Mouse (Mus musculus) forebrain, embryonic 13.5 days (tissue): ENCODE measurements around the gene Cacna1b. TPM values are rescaled to one million over a fixed set of nuclear protein-coding genes. Genes with fewer than 3 reads are reported as not detected.
A peak's percentile ranks its signal among the peaks of the same experiment; 100 is the strongest.

ENCODE experiments used
- ATAC-seq: fragments of 200-750 bp; cut with Nextera tagmentation; 2 replicates; pipeline ENCODE4 v1.8.0; 2017
- H3K27ac ChIP-seq: fragments of 300-500 bp; sonication (generic); 2 replicates; pipeline ENCODE4 v1.5.1; 2015; ENCODE audit warnings: inconsistent platforms, mild to moderate bottlenecking, moderate library complexity
- H3K27me3 ChIP-seq: fragments of 300-500 bp; sonication (generic); 2 replicates; pipeline ENCODE4 v1.6.1; 2015; ENCODE audit warnings: mild to moderate bottlenecking, inconsistent platforms
- H3K36me3 ChIP-seq: fragments of 300-500 bp; sonication (generic); 2 replicates; pipeline ENCODE4 v1.6.1; 2015; ENCODE audit warnings: mild to moderate bottlenecking, inconsistent platforms; ENCODE audit not compliant: poor library complexity, severe bottlenecking
- H3K4me1 ChIP-seq: fragments of 300-500 bp; sonication (generic); 2 replicates; pipeline ENCODE4 v1.6.1; 2015; ENCODE audit warnings: inconsistent platforms
- H3K4me2 ChIP-seq: fragments of 300-500 bp; sonication (generic); 2 replicates; pipeline ENCODE4 v1.6.1; 2015; ENCODE audit warnings: inconsistent platforms, mild to moderate bottlenecking, moderate library complexity
- H3K4me3 ChIP-seq: fragments of 300-500 bp; sonication (generic); 2 replicates; pipeline ENCODE4 v1.5.1; 2015; ENCODE audit warnings: mild to moderate bottlenecking, inconsistent platforms
- H3K9ac ChIP-seq: fragments of 300-500 bp; sonication (generic); 2 replicates; pipeline ENCODE4 v1.6.1; 2015; ENCODE audit warnings: mild to moderate bottlenecking, inconsistent platforms
- H3K9me3 ChIP-seq: fragments of 300-500 bp; sonication (generic); replicated peaks from 2 replicates; pipeline ENCODE4 v1.6.1; 2016; ENCODE audit warnings: inconsistent platforms
- WGBS: fragments of 180-500 bp; shearing (Covaris S2); methylation state at CpG from one replicate; pipeline ENCODE4 v1.1.7; 2015; 5-methylcytosine and 5-hydroxymethylcytosine counted together
- polyA plus RNA-seq: library from polyadenylated mRNA; unstranded; fragments of >200 nt; fragmentation: Nextera tagmentation; extraction: Ambion mirVana; gene quantifications from 2 replicates; pipeline ENCODE4 v1.2.1, GENCODE M21; 2015

Cacna1b gene
- polyA plus RNA-seq, 1 experiment from 2014 or later: 5.6 TPM

DNA sequence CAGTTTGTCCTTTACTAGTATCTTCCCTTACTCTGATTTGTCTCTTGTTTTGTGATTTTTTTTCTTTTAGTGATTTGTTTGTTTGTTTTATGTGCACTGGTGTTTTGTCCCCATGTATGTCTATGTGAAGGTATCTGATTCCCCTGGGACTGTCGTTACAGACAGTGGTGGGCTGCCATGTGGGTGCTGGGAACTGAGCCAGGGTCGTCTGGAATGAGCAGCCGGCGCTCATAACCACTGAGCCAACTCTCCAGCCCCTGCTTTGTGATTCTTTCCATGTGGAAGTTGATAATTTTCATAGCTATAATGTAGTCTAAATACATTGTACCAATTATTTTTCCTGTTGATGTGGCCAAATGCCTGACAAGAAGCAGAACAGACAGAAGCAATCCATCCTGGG lies 7.9 kb upstream of the Cacna1b start:
- no peaks in the 10 kb centered on the region for H3K9me3 ChIP-seq
- no peak overlapping the region for H3K4me2 ChIP-seq
- H3K27me3 ChIP-seq: peaks cover 4% of the 10 kb centered on the region; the same call in 1 of the 2 replicates
- H3K27ac ChIP-seq: no peak overlapping the region
- no peak overlapping the region for H3K4me3 ChIP-seq
- H3K36me3 ChIP-seq: no peaks in the 10 kb centered on the region
- no peak for ATAC-seq
- H3K4me1 ChIP-seq: no peaks in the 10 kb centered on the region
- no peak overlapping the region for H3K9ac ChIP-seq
- 68% methylated on average over 4 of the region's 4 CpGs for WGBS

GRCm38 (mm10) chr2:24762446-24762960 lies 449 bp downstream of the Cacna1b start:
- H3K9ac ChIP-seq: peak overlapping the region; percentile 76
- 1% methylated on average over 48 of the region's 52 CpGs for WGBS
- H3K36me3 ChIP-seq: no peaks in the 10 kb centered on the region
- H3K4me2 ChIP-seq: peak overlapping the region; percentile 98
- H3K27me3 ChIP-seq: peaks cover 22% of the 10 kb centered on the region
- H3K27ac ChIP-seq: peak overlapping the region; percentile 68
- peak; percentile 60 for ATAC-seq
- H3K9me3 ChIP-seq: no peaks in the 10 kb centered on the region
- peak overlapping the region; percentile 70 for H3K4me3 ChIP-seq
- peaks cover 19% of the 10 kb centered on the region for H3K4me1 ChIP-seq

DNA sequence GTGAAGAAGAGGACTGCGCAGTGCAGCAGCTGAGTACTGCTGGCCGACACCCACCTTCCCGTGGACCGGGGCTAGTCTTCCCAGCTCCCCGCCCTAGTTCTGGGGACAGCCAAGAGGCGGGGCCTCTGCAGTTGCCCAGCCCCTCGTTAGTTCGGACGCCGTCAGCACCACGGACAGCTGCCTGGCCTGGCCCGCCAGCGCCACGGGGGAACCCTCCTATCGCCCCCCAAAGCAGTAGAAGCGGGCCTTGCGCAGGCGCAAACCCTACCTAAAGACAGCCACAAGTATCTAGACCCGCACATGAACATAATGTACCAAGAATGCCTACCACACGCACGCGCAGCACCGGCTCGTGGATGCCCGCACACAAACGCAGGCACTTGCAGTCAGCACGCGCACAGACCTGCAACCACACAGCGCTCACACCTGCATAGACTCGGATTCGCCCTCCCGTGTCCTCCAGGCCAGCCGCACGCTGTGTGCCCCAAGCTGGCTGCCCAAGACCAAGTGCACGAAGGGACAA lies 968 bp downstream of the Cacna1b start:
- no peak overlapping the region for H3K27ac ChIP-seq
- under 1% methylated on average over 35 of the region's 35 CpGs for WGBS
- H3K4me2 ChIP-seq: peak overlapping the region; percentile 98
- peak; percentile 66 for ATAC-seq
- H3K4me3 ChIP-seq: peak overlapping the region; percentile 70
- H3K9me3 ChIP-seq: no peaks in the 10 kb centered on the region
- peaks cover 19% of the 10 kb centered on the region for H3K4me1 ChIP-seq
- H3K27me3 ChIP-seq: peaks cover 22% of the 10 kb centered on the region
- H3K9ac ChIP-seq: peak overlapping the region; percentile 76
- H3K36me3 ChIP-seq: peaks cover 4% of the 10 kb centered on the region; the same call in 1 of the 2 replicates

DNA sequence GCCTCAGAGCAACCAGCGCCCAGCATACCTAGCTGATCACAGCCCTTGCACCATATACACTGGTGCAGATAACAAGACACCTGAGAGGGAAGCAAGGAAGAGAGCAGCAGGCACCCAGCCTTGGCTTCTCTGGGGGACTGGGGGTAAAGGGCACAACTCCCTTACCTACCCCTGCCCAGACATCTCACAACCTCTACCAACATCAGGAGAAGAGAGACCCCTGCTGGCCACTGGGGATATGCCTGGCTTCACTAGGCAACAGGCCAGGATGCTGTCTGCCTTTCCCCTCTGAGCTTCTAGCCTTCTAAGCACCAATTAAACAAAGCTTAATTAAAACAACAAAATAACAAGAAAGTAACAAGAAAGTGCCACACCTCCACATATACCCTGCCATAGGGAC lies 7.7 kb downstream of the Cacna1b start:
- H3K27ac ChIP-seq: no peak overlapping the region
- H3K27me3 ChIP-seq: no peaks in the 10 kb centered on the region; the same call in 1 of the 2 replicates
- peak; percentile 60; the same call in 1 of the 2 replicates for ATAC-seq
- peaks cover 14% of the 10 kb centered on the region; the same call in 1 of the 2 replicates for H3K36me3 ChIP-seq
- no peak overlapping the region for H3K4me3 ChIP-seq
- no peaks in the 10 kb centered on the region for H3K4me1 ChIP-seq
- no peaks in the 10 kb centered on the region for H3K9me3 ChIP-seq
- no peak overlapping the region for H3K9ac ChIP-seq
- WGBS: 100% methylated on average over 1 of the region's 1 CpGs
- H3K4me2 ChIP-seq: no peak overlapping the region

DNA sequence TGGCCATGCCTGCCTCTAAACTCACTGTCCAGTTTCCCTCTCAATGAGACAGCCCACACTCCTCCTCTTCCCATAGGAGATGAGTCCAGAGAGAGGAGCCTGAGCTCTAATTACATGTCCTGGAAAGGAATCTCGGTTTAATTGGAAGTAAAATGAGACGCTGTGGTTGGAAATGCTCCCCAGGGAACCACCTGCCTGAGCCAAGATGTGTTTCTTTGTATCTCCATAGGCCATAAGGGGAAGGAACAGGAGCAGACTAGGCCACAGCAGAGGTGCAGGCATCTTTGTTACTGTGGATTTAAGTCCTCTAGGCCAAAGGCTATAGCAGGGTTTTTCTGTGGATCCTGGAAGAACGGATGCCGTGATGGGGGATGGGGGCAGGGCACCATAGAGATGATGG lies 10.4 kb downstream of the Cacna1b start:
- Histone ChIP-seq H3K9me3 (no peaks in the 10 kb centered on the region), H3K27me3 (no peaks in the 10 kb centered on the region), H3K4me2 (no peak overlapping the region), H3K4me3 (no peak overlapping the region), H3K9ac (no peak overlapping the region), H3K36me3 (peaks cover 26% of the 10 kb centered on the region), H3K27ac (no peak overlapping the region), H3K4me1 (no peaks in the 10 kb centered on the region)
- 51% methylated on average over 4 of the region's 4 CpGs for WGBS
- ATAC-seq: no peak

- ATAC-seq: no peak
- Histone ChIP-seq H3K27me3 (no peaks in the 10 kb centered on the region), H3K4me2 (no peak overlapping the region), H3K4me3 (no peak overlapping the region), H3K9ac (no peak overlapping the region), H3K27ac (no peak overlapping the region; the same call in 1 of the 2 replicates), H3K36me3 (peaks cover 17% of the 10 kb centered on the region), H3K4me1 (no peaks in the 10 kb centered on the region), H3K9me3 (no peaks in the 10 kb centered on the region)
- 73% methylated on average over 3 of the region's 3 CpGs for whole genome bisulfite sequencing
Observed at GRCm38 (mm10) chr2:24750051-24750450, 12.9 kb downstream of the Cacna1b start.

DNA sequence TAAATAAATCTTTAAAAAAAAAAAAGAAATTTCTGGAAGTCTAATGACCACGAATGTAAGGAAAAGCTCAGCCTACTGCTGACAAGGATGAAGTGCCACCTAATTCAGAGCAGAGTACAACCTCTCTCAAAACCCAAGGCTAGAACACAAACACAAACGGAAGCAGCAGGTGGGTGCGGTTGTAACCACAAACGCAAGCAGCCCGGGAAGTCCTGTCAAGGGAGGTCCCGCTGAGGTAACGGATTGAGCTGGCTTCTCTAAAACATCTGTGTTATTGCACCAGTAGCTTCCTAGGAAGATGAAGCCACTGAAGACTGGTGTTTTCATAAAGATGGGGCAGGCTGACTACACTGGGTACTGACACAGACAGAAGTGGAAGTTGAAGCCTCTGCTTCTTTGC lies 15.1 kb downstream of the Cacna1b start:
- no peak for ATAC-seq
- Histone ChIP-seq H3K27me3 (no peaks in the 10 kb centered on the region), H3K27ac (no peak overlapping the region), H3K4me2 (no peak overlapping the region), H3K4me1 (peaks cover 7% of the 10 kb centered on the region; the same call in 1 of the 2 replicates), H3K9me3 (no peaks in the 10 kb centered on the region), H3K9ac (no peak overlapping the region), H3K4me3 (no peak overlapping the region), H3K36me3 (peaks cover 14% of the 10 kb centered on the region)
- WGBS: 84% methylated on average over 7 of the region's 7 CpGs

DNA sequence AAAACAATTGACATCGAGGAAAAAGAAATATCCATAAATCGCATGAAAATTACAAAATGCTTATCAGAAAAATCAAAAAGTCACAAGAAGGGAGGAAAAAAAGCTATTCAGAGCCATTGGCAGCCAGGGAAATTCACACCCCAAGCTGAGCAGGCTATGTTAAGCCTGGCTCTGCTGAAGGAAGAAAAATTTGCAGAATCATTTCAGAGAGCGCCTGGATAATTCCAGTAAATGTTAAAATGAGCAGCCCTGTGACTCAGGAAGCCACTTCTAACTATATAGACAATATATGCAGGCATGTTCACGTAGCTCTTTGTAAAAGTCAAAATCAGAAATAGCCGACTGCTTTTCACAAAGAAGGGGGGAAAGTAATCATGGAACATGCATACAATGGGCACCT lies 23.3 kb downstream of the Cacna1b start:
- no peak for ATAC-seq
- no peaks in the 10 kb centered on the region for H3K9me3 ChIP-seq
- H3K4me3 ChIP-seq: no peak overlapping the region
- no peak overlapping the region for H3K4me2 ChIP-seq
- H3K27me3 ChIP-seq: no peaks in the 10 kb centered on the region
- H3K4me1 ChIP-seq: peaks cover 7% of the 10 kb centered on the region; the same call in 1 of the 2 replicates
- no peak overlapping the region for H3K9ac ChIP-seq
- no peak overlapping the region for H3K27ac ChIP-seq
- H3K36me3 ChIP-seq: no peaks in the 10 kb centered on the region
- WGBS: 90% methylated on average over 5 of the region's 5 CpGs

DNA sequence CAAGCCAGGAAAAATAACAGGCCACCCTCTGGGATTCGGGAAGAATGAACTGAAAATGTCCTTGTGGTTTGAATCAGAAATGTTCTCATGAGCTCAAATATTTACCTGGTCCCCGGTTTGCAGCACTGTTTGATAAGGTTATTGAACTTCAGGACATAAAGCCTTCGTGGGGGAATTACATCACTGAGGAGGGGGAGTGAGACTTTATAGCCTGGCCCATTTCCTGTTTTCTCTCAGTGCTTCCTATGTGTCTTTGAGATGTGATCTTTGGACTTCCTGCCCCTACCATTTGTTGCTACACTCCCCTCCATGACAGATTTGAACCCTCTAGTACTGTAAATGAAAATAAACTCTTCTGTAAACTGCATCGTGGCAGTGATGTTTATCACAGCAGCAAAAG lies 29.8 kb downstream of the Cacna1b start:
- no peaks in the 10 kb centered on the region for H3K4me1 ChIP-seq
- no peak for ATAC-seq
- H3K36me3 ChIP-seq: peaks cover 35% of the 10 kb centered on the region
- H3K27me3 ChIP-seq: no peaks in the 10 kb centered on the region
- 91% methylated on average over 4 of the region's 4 CpGs for WGBS
- no peak overlapping the region for H3K27ac ChIP-seq
- H3K9ac ChIP-seq: no peak overlapping the region
- no peak overlapping the region for H3K4me2 ChIP-seq
- H3K9me3 ChIP-seq: no peaks in the 10 kb centered on the region
- H3K4me3 ChIP-seq: no peak overlapping the region

GRCm38 (mm10) chr2:24725865-24726264 lies 37.1 kb downstream of the Cacna1b start:
- no peak overlapping the region for H3K9ac ChIP-seq
- no peak for ATAC-seq
- H3K27ac ChIP-seq: no peak overlapping the region
- no peaks in the 10 kb centered on the region for H3K27me3 ChIP-seq
- 91% methylated on average over 4 of the region's 4 CpGs for WGBS
- H3K4me2 ChIP-seq: no peak overlapping the region
- H3K36me3 ChIP-seq: peaks cover 30% of the 10 kb centered on the region
- H3K4me3 ChIP-seq: no peak overlapping the region
- H3K9me3 ChIP-seq: no peaks in the 10 kb centered on the region; the same call in 1 of the 2 replicates
- no peaks in the 10 kb centered on the region for H3K4me1 ChIP-seq

DNA sequence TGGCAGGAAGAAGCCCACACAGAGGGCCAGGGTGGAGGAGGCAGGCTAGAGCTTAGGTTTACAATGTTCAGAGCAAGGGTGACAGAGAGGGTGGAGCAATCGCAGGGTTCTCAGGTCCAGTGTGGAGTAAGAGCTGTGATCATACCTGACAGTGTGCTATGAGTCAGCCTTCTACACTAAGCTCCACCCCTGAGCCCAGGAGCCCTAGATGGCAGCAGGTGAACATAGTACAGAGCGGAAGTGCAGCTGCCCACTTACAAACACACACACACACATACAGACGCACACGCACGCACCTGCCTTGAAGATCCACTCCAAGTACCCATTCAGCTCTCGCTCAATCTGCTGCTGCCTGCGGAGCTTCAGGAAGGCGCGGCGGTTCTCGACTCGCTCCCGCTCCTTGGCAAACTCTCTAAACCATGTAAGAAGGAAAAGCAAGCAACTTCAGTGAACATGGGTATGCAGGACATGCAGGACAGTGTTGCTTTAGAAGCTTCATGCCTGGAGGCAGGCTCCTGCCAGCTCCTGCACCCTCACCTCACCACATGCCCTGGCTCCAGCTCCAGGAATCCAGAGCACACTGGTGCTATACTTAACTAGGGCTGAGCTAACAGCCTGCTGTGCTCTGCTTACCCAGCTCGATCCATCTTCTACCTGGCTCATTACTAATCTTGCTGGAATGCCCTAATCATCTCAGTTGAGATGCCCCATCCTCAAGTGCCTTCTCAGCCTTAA lies 43.1 kb downstream of the Cacna1b start:
- Histone ChIP-seq H3K9ac (no peak overlapping the region), H3K27me3 (no peaks in the 10 kb centered on the region), H3K27ac (no peak overlapping the region), H3K4me2 (no peak overlapping the region), H3K36me3 (peaks cover 29% of the 10 kb centered on the region), H3K9me3 (no peaks in the 10 kb centered on the region; the same call in 1 of the 2 replicates), H3K4me3 (no peak overlapping the region), H3K4me1 (no peaks in the 10 kb centered on the region)
- ATAC-seq: no peak
- WGBS: 91% methylated on average over 14 of the region's 14 CpGs

- Histone ChIP-seq H3K27me3 (no peaks in the 10 kb centered on the region), H3K27ac (no peak overlapping the region), H3K4me2 (no peak overlapping the region), H3K9ac (no peak overlapping the region), H3K4me1 (no peaks in the 10 kb centered on the region), H3K36me3 (peaks cover 29% of the 10 kb centered on the region), H3K9me3 (no peaks in the 10 kb centered on the region; the same call in 1 of the 2 replicates), H3K4me3 (no peak overlapping the region)
- no peak for ATAC-seq
- 87% methylated on average over 4 of the region's 4 CpGs for WGBS
Observed at GRCm38 (mm10) chr2:24718906-24719305, 44.0 kb downstream of the Cacna1b start.
